Mouse (Mus musculus) MEL (cell line): ENCODE results near the gene Gck. TPM values are rescaled to one million over a fixed set of nuclear protein-coding genes. Genes with fewer than 3 reads are reported as not detected.

Source experiments
- DNase-seq: peaks from one replicate; pipeline ENCODE4 v3.0.0; 2011; ENCODE audit warnings: low read depth, low spot score
- H3K27ac ChIP-seq: 2 replicates; pipeline ENCODE4 v1.5.1; 2012; ENCODE audit warnings: low read depth, mild to moderate bottlenecking, control low read depth, low read length, moderate library complexity; ENCODE audit not compliant: control insufficient read depth
- H3K27me3 ChIP-seq, 2 experiments: fragments of 150-350 bp in 1 of 2; sonication (generic) in 1 of 2; 2 replicates each; pipeline ENCODE4 v1.6.1; 2012; ENCODE audit warnings: low read length in 2 of 2, mild to moderate bottlenecking in 2 of 2, improper control_type of control experiment in 1 of 2, moderate library complexity in 1 of 2; ENCODE audit not compliant: insufficient read depth in 2 of 2, control insufficient read depth in 1 of 2
- H3K36me3 ChIP-seq, 2 experiments: 2 replicates each; pipeline ENCODE4 v1.6.1; 2012 to 2014; ENCODE audit warnings: low read length in 2 of 2, improper control_type of control experiment in 1 of 2, inconsistent platforms in 1 of 2, mild to moderate bottlenecking in 1 of 2; ENCODE audit not compliant: insufficient read depth in 2 of 2, control insufficient read depth in 1 of 2
- H3K4me1 ChIP-seq, 2 experiments: fragments of 150-350 bp in 1 of 2; sonication (generic) in 1 of 2; 2 replicates each; pipeline ENCODE4 v1.6.1; 2012; ENCODE audit warnings: low read length in 2 of 2, improper control_type of control experiment in 1 of 2, mild to moderate bottlenecking in 1 of 2; ENCODE audit not compliant: insufficient read depth in 2 of 2, control insufficient read depth in 1 of 2
- H3K4me3 ChIP-seq, 2 experiments: fragments of 150-350 bp in 1 of 2; sonication (generic) in 1 of 2; 2 replicates each; pipeline ENCODE4 v1.5.1; 2012; ENCODE audit warnings: low read depth in 2 of 2, low read length in 2 of 2, mild to moderate bottlenecking in 2 of 2, moderate library complexity in 2 of 2, control low read depth in 1 of 2, improper control_type of control experiment in 1 of 2; ENCODE audit not compliant: control insufficient read depth in 1 of 2, insufficient read depth in 1 of 2
- H3K79me2 ChIP-seq: 2 replicates; pipeline ENCODE4 v1.6.1; 2012; ENCODE audit warnings: mild to moderate bottlenecking, low read length, moderate library complexity; ENCODE audit not compliant: control insufficient read depth, poor library complexity, insufficient read depth
- H3K9ac ChIP-seq: 2 replicates; pipeline ENCODE4 v1.6.1; 2012; ENCODE audit warnings: low read depth, mild to moderate bottlenecking, control low read depth, low read length, moderate library complexity; ENCODE audit not compliant: control insufficient read depth, poor library complexity, severe bottlenecking
- H3K9me3 ChIP-seq: fragments of 150-350 bp; sonication (generic); replicated peaks from 2 replicates; pipeline ENCODE4 v1.6.1; 2012; ENCODE audit warnings: mild to moderate bottlenecking, low read length, improper control_type of control experiment, moderate library complexity; ENCODE audit not compliant: insufficient read depth
- CHD1 ChIP-seq: IDR thresholded peaks from 2 replicates; pipeline ENCODE4 v1.6.1; 2012; ENCODE audit warnings: low read depth, mild to moderate bottlenecking, inconsistent platforms, low read length, improper control_type of control experiment
- ELF1 ChIP-seq: IDR thresholded peaks from 2 replicates; pipeline ENCODE4 v1.6.1; 2014; ENCODE audit warnings: low read depth, mild to moderate bottlenecking, inconsistent platforms, low read length, improper control_type of control experiment, moderate library complexity
- ETS1 ChIP-seq: IDR thresholded peaks from 2 replicates; pipeline ENCODE4 v1.6.1; 2012; ENCODE audit warnings: low read depth, mild to moderate bottlenecking, inconsistent platforms, low read length, improper control_type of control experiment, moderate library complexity
- GABPA ChIP-seq: IDR thresholded peaks from 2 replicates; pipeline ENCODE4 v1.6.1; 2012; ENCODE audit warnings: low read depth, mild to moderate bottlenecking, inconsistent platforms, low read length, improper control_type of control experiment, moderate library complexity
- HCFC1 ChIP-seq: IDR thresholded peaks from 2 replicates; pipeline ENCODE4 v1.6.1; 2012; ENCODE audit warnings: low read depth, mild to moderate bottlenecking, inconsistent platforms, low read length, improper control_type of control experiment, moderate library complexity
- MEF2A ChIP-seq: IDR thresholded peaks from 2 replicates; pipeline ENCODE4 v1.6.1; 2014; ENCODE audit warnings: low read depth, mild to moderate bottlenecking, inconsistent platforms, low read length, improper control_type of control experiment; ENCODE audit not compliant: poor library complexity, insufficient replicate concordance, severe bottlenecking; ENCODE audit errors: extremely low read depth
- MYB ChIP-seq: IDR thresholded peaks from 2 replicates; pipeline ENCODE4 v1.6.1; 2011; ENCODE audit warnings: mild to moderate bottlenecking, low read depth, low read length, improper control_type of control experiment
- MYC ChIP-seq: IDR thresholded peaks from 2 replicates; pipeline ENCODE4 v1.6.1; 2011; ENCODE audit warnings: low read depth, mild to moderate bottlenecking, low read length, improper control_type of control experiment, moderate library complexity
- POLR2AphosphoS2 ChIP-seq: IDR thresholded peaks from 2 replicates; pipeline ENCODE4 v1.6.1; 2011; ENCODE audit warnings: low read length, improper control_type of control experiment
- POLR2AphosphoS5 ChIP-seq: IDR thresholded peaks from 2 replicates; pipeline ENCODE4 v1.6.1; 2012; ENCODE audit warnings: low read depth, borderline replicate concordance, mild to moderate bottlenecking, inconsistent platforms, low read length, moderate library complexity, mixed read lengths
- RAD21 ChIP-seq: IDR thresholded peaks from 2 replicates; pipeline ENCODE4 v1.6.1; 2011; ENCODE audit warnings: mild to moderate bottlenecking, low read depth, low read length, improper control_type of control experiment
- RCOR1 ChIP-seq: IDR thresholded peaks from 2 replicates; pipeline ENCODE4 v1.6.1; 2012; ENCODE audit warnings: low read depth, mild to moderate bottlenecking, inconsistent platforms, low read length, improper control_type of control experiment
- SIN3A ChIP-seq: IDR thresholded peaks from 2 replicates; pipeline ENCODE4 v1.6.1; 2012; ENCODE audit warnings: low read length, improper control_type of control experiment, inconsistent platforms
- SMC3 ChIP-seq: IDR thresholded peaks from 2 replicates; pipeline ENCODE4 v1.6.1; 2011; ENCODE audit warnings: low read depth, low read length, improper control_type of control experiment
- ZC3H11A ChIP-seq: IDR thresholded peaks from 2 replicates; pipeline ENCODE4 v1.6.1; 2012; ENCODE audit warnings: low read depth, mild to moderate bottlenecking, inconsistent platforms, low read length, improper control_type of control experiment
- ZKSCAN1 ChIP-seq: IDR thresholded peaks from 2 replicates; pipeline ENCODE4 v1.6.1; 2012; ENCODE audit warnings: low read depth, mild to moderate bottlenecking, inconsistent platforms, low read length, improper control_type of control experiment, moderate library complexity
- ZMIZ1 ChIP-seq: IDR thresholded peaks from 2 replicates; pipeline ENCODE4 v1.6.1; 2012; ENCODE audit warnings: low read depth, mild to moderate bottlenecking, inconsistent platforms, low read length, improper control_type of control experiment, moderate library complexity
- polyA plus RNA-seq, 2 experiments: library from polyadenylated mRNA; stranded (reverse) in 1 of 2; unstranded in 1 of 2; fragments of >175 nt in 1 of 2; fragments of >200 nt in 1 of 2; gene quantifications; 2 replicates each; pipeline versions ENCODE4 v1.2.1 to v1.2.4; 2012; ENCODE audit warnings: low replicate concordance in 2 of 2, low read depth in 1 of 2; ENCODE audit not compliant: insufficient read length in 2 of 2, insufficient read depth in 1 of 2, missing spikeins in 1 of 2
- total RNA-seq: library from RNA; depleted of rRNA; stranded (reverse); fragments of 300-350 nt; gene quantifications from 2 replicates; pipeline ENCODE4 v1.2.3, GENCODE M21; 2012

The Gck gene
- total and polyA plus RNA-seq, 3 experiments: not detected

- H3K79me2 ChIP-seq: no peaks in the 10 kb centered on the region
- TF ChIP-seq SMC3 (no peak), MYB (no peak), ELF1 (no peak), ZC3H11A (no peak), MYC (no peak), POLR2AphosphoS2 (no peak), POLR2AphosphoS5 (no peak), GABPA (no peak), CHD1 (no peak), RCOR1 (no peak), HCFC1 (no peak), MEF2A (no peak)
- TF ChIP-seq, all 39 proteins: peak for 0
- H3K9ac ChIP-seq: no peak overlapping the region
- peaks cover 0 to 5% of the 10 kb centered on the region in 2 experiments; a peak in 3 of 4 replicates for H3K27me3 ChIP-seq
- H3K9me3 ChIP-seq: no peaks in the 10 kb centered on the region
- H3K4me1 ChIP-seq: no peaks in the 10 kb centered on the region
- no peak overlapping the region for H3K4me3 ChIP-seq
- H3K36me3 ChIP-seq: no peaks in the 10 kb centered on the region
- no peak for DNase-seq
- H3K27ac ChIP-seq: no peak overlapping the region
Measured at GRCm38 (mm10) chr11:5902390-5902789, 47.5 kb downstream of the Gck start.

- TF ChIP-seq CHD1 (no peak), RAD21 (no peak), POLR2AphosphoS5 (no peak), MYB (no peak)
- no peaks in the 10 kb centered on the region for H3K36me3 ChIP-seq
- DNase-seq: no peak
- H3K27me3 ChIP-seq: peaks cover 0 to 5% of the 10 kb centered on the region in 2 experiments; a peak in 3 of 4 replicates
- H3K9ac ChIP-seq: no peak overlapping the region
- H3K4me1 ChIP-seq: no peaks in the 10 kb centered on the region
- no peaks in the 10 kb centered on the region for H3K9me3 ChIP-seq
- no peaks in the 10 kb centered on the region for H3K79me2 ChIP-seq
- no peak overlapping the region for H3K4me3 ChIP-seq
- H3K27ac ChIP-seq: no peak overlapping the region
Measured at GRCm38 (mm10) chr11:5901950-5902349, 47.9 kb downstream of the Gck start.

GRCm38 (mm10) chr11:5901320-5901719 is 48.6 kb downstream of the Gck start:
- Histone ChIP-seq H3K27ac (no peak overlapping the region), H3K4me1 (no peaks in the 10 kb centered on the region), H3K9me3 (no peaks in the 10 kb centered on the region), H3K4me3 (no peak overlapping the region), H3K79me2 (no peaks in the 10 kb centered on the region), H3K36me3 (no peaks in the 10 kb centered on the region), H3K9ac (no peak overlapping the region), H3K27me3 (peaks cover 0 to 5% of the 10 kb centered on the region in 2 experiments; a peak in 3 of 4 replicates)
- no peak for TF ChIP-seq ZMIZ1
- TF ChIP-seq ZKSCAN1: no peak
- TF ChIP-seq ETS1: no peak
- TF ChIP-seq SIN3A: no peak
- no peak for DNase-seq
